In genomic region chr2:152639406-152640113, GRCm38 (mm10) we compare ENCODE assay signal across 1 mouse cellular context.
A peak's percentile ranks its signal among the peaks of the same experiment; 100 is the strongest.
TF ChIP-seq lines count a peak whose summit lies in the region.

No protein-coding gene starts in this region.

TF ChIP-seq in CH12.LX, 34 proteins besides CTCF, POLR2A, EP300 and RAD21 (continued from another document):
- TF ChIP-seq SMC3 (IDR thresholded peaks at IDR 0.05; ENCODE audit: low read depth, low read length) (no peak), HCFC1 (IDR thresholded peaks at IDR 0.05; ENCODE audit: low read depth, low read length) (no peak), KAT2A (IDR thresholded peaks at IDR 0.05; ENCODE audit: insufficient replicate concordance, low read length) (no peak), MXI1 (IDR thresholded peaks at IDR 0.05; ENCODE audit: low read depth, low read length) (no peak), POLR2AphosphoS2 (IDR thresholded peaks at IDR 0.05; ENCODE audit: low read depth, low read length) (no peak), ZKSCAN1 (IDR thresholded peaks at IDR 0.05; ENCODE audit: borderline replicate concordance, low read depth, low read length) (no peak), TBP (conservative IDR thresholded peaks at IDR 0.05; ENCODE audit: low read depth, low read length) (no peak), GABPA (IDR thresholded peaks at IDR 0.05; ENCODE audit: insufficient replicate concordance, low read depth, low read length) (no peak), NELFE (IDR thresholded peaks at IDR 0.05; ENCODE audit: low read depth, low read length) (no peak), ZC3H11A (IDR thresholded peaks at IDR 0.05; ENCODE audit: low read depth, low read length) (no peak), TCF12 (IDR thresholded peaks at IDR 0.05; ENCODE audit: low read depth, low read length) (peak; percentile 49; the same call in 1 of the 2 replicates), MEF2A (IDR thresholded peaks at IDR 0.05; ENCODE audit: borderline replicate concordance, low read depth, low read length) (0 out of 2 replicates have a peak, but pooled peaks have one; percentile 9), CHD1 (IDR thresholded peaks at IDR 0.05; ENCODE audit: low read depth, low read length) (no peak), ELF1 (IDR thresholded peaks at IDR 0.05; ENCODE audit: low read depth, low read length) (no peak), IRF4 (IDR thresholded peaks at IDR 0.05; ENCODE audit: low read depth, low read length) (no peak), PAX5 (IDR thresholded peaks at IDR 0.05; ENCODE audit: low read length) (no peak), RCOR1 (conservative IDR thresholded peaks at IDR 0.05; ENCODE audit: low read depth, low read length) (no peak), SIN3A (IDR thresholded peaks at IDR 0.05; ENCODE audit: low read length) (no peak), MAZ (IDR thresholded peaks at IDR 0.05; ENCODE audit: low read depth, low read length) (no peak), USF2 (conservative IDR thresholded peaks at IDR 0.05; ENCODE audit: low read depth, low read length) (no peak), E2F4 (IDR thresholded peaks at IDR 0.05; ENCODE audit: insufficient replicate concordance, low read depth, low read length) (no peak), MYC (IDR thresholded peaks at IDR 0.05; ENCODE audit: low read depth, low read length) (no peak), ZNF384 (IDR thresholded peaks at IDR 0.05; ENCODE audit: low read depth, low read length) (no peak), USF1 (IDR thresholded peaks at IDR 0.05; ENCODE audit: low read depth, low read length) (no peak), ZMIZ1 (IDR thresholded peaks at IDR 0.05; ENCODE audit: low read depth, low read length) (no peak), CHD2 (IDR thresholded peaks at IDR 0.05; ENCODE audit: low read length) (no peak; the same call in 1 of the 2 replicates), ETS1 (conservative IDR thresholded peaks at IDR 0.05; ENCODE audit: low read depth, low read length) (peak; percentile 71), UBTF (IDR thresholded peaks at IDR 0.05; ENCODE audit: low read depth, low read length) (no peak), JUN (IDR thresholded peaks at IDR 0.05; ENCODE audit: insufficient read depth, low read depth, low read length) (no peak), MAFK (IDR thresholded peaks at IDR 0.05; ENCODE audit: insufficient replicate concordance, low read length) (no peak), BHLHE40 (IDR thresholded peaks at IDR 0.05; ENCODE audit: low read depth, low read length) (no peak), MAX (IDR thresholded peaks at IDR 0.05; ENCODE audit: low read length) (no peak), JUND (conservative IDR thresholded peaks at IDR 0.05; ENCODE audit: low read depth, low read length) (no peak)
TF ChIP-seq in CH12.LX: peak in this region for 4.
